Mouse (Mus musculus) CH12F3 (cell line): ENCODE measurements around the gene Ciapin1.
"Not testable (repeated sequence)": the region's sequence is repeated elsewhere in the genome, so short reads cannot be mapped to it uniquely, and the experiment has no call there.

Source experiments
- in situ Hi-C: fragments of 300-500 bp; cut with MboI; formaldehyde crosslinking; loops from 2 replicates; pipeline ENCODE4 v1.14.3; 2020; ENCODE audit warnings: low sequenced_read_pairs

The Ciapin1 gene

DNA sequence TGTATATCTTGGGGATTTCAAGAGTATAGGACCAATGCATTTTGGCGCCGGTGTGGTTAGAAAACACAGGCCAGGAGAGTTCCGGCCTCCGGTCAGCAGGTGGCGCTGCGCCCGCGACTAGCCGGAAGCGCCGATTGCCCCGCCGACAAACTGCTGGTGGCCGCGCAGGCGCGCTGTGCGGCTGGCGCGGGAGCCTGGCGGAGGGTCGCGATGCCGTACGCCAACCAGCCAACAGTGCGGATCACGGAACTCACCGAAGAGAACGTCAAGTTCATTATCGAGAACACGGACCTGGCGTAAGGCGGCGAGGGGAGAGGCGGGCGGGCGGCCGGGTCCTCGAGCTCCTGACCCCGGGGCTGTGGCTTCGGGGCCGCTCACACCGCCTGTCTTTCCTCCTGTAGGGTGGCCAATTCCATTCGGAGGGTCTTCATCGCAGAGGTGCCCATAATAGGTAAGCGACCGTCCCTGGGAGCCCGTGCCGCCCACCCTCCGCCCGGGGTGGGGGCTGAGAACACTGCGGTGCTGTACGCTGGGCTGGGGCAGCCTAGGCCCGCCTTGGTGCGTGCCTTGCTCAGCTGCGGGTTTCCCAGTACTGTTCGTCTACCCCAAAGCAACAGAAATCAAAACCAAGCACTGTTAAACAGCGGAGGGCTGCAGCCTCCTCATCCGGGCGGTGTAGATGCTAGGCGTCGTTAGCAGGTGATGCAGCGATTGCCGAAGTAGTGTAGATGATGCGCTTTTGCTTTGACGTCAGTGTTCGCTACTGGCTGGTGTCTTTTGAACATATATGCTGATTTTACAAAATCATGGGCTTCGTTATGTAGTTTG, 19.4 kb upstream of the Ciapin1 start, which contains the start of gene Polr2c:
Gene Polr2c (plus strand): TSS at position 105 of the 828 bp plus-strand sequence.
- in situ Hi-C loops: no loop called here

DNA sequence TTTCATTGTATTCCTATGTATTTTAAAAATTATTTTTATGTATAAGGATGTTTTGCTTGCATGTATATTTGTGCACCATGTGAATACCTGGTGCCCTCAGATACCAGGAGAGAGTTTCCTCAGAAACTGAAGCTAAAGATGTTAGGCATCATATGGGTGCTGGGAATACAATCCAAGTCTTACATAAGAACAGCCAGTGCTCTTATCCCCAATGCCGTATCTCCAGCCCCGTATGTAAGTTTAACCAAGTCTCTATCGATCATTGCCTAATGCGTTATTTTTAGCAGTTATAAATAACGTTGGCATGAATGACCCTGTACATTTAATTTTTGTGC, 18.8 kb upstream of the Ciapin1 start:
- in situ Hi-C loops: no loop called here

DNA sequence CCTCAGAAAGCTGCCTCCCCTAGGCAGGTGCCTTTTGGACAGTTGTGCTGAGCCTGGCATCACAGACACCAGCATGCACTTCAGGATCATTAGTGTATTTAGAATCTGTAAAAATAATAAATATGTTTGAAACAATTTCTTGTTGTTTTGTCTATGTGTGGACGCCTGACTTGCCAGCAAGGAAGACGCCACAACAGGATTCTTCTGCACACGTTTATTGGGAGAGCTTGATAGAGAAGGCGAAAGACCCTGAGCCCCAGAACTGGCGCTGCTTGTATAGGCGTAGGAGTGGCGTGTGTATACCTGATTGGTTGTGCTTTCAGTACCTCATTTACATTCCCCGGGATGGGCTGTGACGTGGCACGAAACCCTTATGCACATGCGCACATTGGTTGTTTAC, 16.6 kb upstream of the Ciapin1 start:
- in situ Hi-C loops: not testable (repeated sequence)

DNA sequence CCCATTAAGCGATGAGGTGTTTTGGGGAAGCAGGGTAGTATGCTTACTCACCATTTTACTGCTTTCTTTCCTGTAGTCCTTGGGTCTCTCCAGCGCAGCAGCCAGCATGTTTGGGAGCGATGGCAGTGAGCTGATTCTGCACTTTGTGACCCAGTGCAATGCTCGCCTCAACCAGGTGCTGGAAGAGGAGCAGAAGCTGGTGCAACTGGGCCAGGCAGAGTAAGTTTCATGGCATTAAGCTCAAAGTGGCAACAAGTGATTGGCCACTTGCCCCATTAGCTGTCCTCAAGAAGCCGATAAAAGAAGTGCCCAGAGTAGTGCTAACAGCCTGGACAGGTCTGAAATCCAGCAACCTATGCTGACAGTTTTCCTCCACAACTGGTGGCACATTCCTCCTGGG, 11.9 kb upstream of the Ciapin1 start:
- in situ Hi-C loops: no loop called here

DNA sequence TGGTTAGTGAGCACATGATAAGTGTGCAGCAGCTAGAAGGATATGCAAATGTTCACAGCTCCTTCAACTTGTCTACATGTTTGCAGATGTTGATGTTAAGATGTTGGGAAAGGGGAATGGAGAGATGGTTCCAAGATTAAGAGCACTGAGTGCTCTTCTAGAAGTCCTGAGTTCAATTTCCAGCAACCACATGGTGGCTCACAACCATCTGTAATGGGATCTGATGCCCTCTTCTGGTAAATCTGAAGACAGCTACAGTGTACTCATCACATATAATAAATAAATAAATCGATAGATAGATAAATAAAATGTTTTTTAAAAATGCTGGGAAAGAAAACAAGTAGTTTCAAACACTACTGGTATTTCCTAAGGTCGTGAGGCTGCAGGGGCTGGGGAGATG, 3.0 kb upstream of the Ciapin1 start:
- in situ Hi-C loops: no loop called here

DNA sequence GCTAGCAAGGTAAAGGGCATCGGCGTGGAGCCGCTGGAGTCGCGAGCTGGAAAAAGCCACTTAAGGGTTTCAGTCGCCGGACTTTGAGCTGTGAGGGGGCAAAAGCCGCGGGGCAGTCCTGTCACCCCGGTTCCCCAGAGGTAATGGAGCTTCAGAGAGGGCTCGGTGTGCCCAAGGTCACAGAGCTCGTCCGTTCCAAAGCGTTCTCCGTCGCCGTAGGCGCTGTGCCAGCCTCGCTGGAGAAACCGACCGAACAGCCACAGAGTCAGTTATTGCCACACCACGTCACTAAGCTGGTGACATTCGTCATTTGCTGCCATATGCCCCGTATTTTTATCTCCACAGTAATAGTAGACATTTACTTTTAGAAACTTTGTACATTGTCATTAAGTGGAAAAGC, 442 bp upstream of the Ciapin1 start:
- in situ Hi-C loops: no loop called here

DNA sequence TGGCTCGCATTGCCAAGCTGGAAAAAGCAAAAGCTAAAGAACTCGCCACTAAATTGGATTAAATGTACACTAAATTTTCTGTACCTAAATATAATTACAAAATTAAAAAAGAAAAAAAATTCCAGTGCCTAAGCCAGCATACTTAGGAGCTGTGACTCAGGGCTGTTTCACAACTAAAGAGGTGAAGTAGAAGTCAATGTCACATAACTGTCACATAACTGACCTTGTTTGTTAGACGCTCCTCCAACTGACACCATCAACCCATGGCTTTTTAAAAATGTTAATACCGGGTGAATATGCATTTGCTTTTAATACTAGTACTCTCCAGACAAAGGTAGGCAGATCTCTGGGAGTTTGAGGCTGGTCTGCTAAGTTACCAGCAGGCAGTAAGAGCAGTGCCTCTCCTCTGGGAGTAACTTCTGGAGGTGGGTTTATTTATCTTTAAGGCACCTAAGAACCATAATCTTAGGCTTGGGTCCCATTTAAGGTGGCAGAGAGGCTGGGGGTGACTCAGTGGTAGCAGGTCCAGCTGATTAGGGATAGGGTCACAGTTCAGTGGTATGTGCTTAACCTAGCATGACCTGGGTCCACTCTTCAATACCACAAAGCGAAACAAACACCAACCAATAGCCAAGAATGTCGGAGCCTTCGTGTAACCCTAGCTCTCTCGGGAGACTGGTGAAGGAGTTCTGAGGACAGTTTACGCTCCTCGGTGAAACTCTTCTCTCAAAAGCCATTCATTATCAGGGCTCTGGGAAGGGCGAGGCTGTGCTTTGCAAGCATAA, 1.5 kb downstream of the Ciapin1 start:
- in situ Hi-C loops: no loop called here

DNA sequence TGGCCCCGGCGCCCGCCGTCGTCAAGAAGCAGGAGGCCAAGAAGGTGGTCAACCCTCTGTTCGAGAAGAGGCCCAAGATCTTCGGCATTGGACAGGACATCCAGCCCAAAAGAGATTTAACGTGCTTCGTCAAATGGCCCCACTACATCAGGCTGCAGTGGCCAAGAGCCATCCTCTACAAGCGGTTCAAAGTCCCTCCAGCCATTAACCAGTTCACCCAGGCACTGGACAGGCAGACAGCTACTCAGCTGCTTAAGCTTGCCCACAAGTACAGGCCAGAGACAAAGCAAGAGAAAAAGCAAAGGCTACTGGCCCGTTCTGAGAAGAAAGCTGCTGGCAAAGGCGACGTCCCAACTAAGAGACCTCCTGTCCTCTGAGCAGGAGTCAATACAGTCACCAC, 2.4 kb downstream of the Ciapin1 start:
- in situ Hi-C loops: not testable (repeated sequence)

DNA sequence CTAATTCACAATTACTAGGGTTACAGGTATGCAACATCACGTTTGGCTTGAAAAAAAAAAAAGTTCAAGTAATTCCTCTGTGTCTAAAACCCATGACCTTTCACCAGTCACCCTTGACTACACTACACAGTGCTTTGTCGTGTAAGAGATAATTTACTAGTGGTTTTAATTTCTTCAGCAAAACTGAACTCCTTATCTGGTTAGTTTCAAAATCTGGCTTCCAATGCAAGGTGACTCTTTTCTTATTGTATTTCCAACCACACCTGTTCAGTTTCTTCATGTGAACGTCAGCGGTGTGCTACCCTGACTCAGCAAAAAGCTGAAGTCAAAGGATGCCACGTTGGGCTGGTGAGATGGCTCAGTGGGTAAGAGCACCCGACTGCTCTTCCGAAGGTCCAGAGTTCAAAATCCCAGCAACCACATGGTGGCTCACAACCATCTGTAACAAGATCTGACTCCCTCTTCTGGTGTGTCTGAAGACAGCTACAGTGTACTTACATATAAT, 4.2 kb downstream of the Ciapin1 start:
- in situ Hi-C loops: not testable (repeated sequence)

DNA sequence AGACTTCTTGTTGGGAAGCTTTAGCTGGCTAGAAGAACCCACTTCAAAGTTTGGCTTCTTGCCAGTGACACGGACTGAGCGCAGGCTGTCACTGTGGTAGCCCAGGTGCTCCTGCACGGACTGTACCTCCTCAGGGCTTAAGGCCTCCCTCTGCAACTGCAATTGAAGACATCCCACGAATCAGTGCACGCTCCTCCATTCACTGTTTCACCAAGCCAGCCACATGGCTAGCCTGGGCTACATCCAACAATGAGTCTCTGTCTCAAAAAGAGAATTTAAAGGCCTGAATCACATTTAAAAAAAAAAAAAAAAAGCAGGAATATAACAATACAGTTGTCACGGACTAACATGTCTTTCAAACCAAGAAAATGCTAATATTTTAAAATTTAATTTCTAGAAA, 9.9 kb downstream of the Ciapin1 start:
- in situ Hi-C loops: loop anchor here (10.0 kb wide), 1 partner anchor 123 kb away; no protein-coding TSS in a partner anchor

DNA sequence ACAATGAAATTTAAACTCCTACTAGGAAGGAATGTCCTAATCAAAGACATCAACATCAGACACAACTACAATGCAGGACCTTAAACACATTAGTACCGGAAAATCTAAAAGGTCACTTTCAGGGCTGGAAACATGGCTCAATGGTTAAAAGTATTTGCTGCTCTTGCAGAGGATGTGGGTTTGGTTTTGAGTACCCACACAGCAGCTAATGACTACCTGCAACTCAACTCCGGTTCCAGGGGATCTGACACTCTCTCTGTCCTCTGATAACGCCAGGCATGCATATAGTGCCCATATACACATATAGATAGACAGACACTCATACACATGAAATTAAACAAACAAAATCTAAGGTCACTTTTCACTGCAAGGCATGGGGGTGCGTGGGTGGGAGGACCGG, 11.9 kb downstream of the Ciapin1 start:
- in situ Hi-C loops: loop anchor here (10.0 kb wide), 1 partner anchor 121 kb away; no protein-coding TSS in a partner anchor

DNA sequence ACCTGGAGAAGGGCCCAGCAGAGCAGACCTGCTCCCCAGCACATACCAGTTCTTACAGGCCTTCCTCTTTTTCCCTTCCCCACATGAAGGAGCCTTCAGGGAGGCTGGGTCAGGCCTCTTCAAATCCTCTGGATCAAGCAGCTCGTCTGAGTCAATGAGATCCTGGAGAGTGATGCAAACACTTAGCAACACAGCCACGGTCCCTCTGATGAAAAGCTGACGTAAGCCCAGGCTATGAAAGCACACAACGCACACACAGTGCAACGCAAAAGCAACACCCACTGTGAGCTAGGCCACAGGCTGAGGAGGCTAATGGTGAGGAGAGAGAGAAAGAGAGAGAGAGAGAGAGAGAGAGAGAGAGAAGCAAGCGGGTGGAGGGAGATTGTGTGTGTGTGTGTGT, 13.0 kb downstream of the Ciapin1 start:
- in situ Hi-C loops: loop anchor here (10.0 kb wide), 1 partner anchor 120 kb away; no protein-coding TSS in a partner anchor

DNA sequence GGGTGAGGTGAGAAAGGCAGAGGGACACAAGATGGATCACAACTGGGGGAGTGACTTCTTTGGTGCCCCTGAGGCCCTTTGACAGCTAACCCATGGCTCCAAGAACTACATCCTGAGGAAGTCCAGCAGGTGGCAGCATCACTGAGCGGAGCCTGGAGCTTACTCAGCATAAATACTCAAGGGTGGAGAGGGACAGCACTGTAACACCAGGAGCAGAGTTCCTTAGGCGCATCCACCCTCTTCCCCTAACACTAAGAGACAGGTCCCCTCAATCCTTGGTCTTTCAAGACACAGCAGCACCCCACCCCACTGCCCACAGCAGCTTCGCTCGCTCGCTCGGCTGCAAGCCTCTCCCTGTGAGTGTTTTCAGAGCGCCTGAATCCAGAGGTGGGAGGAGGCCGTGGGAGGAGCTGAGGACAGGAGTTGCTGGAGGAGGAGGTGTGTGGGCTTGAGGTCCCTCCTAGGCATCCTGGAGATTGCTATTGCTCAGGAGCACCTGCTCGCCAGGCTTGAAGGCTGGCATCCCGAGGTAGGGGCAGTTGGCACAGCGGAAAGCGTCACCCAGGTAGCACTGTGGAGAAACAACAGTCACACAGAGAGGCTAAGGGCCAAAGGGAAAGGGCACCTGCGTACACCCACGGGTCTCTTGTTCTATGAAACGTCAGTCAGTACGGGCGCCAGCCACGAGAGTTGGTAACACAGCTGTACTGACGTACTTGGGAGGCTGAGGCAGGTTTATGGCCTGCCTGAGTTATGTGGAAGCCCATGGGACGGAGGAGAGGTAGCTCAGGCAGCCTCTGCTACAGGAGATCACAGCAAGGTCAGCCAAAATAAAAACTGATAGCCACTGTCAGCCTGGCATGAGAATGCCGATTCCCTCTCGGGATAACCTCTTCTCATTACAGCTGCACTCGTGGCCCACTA, 15.3 kb downstream of the Ciapin1 start:
- in situ Hi-C loops: loop anchor here (10.0 kb wide), 1 partner anchor 118 kb away; no protein-coding TSS in a partner anchor

DNA sequence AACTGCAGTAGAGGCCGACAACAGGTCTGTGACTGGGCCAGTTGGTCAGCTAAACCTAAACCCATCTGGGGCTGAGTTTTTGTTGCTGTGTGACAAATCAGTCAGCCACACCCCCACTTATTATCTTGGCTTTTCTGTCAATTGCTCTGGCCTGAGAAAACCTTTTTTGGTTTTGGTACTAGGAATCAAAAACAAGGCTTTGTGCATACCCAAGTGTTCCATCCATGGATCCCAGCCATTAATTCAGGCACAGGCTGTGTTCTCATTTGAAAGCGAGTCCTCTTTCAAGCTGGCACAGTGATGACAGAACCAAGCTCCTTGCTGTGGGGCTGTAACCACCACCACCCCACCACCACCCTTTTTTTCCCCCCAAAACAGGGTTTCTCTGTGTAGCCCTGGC, 16.8 kb downstream of the Ciapin1 start:
- in situ Hi-C loops: loop anchor here (10.0 kb wide), 1 partner anchor 117 kb away; no protein-coding TSS in a partner anchor

DNA sequence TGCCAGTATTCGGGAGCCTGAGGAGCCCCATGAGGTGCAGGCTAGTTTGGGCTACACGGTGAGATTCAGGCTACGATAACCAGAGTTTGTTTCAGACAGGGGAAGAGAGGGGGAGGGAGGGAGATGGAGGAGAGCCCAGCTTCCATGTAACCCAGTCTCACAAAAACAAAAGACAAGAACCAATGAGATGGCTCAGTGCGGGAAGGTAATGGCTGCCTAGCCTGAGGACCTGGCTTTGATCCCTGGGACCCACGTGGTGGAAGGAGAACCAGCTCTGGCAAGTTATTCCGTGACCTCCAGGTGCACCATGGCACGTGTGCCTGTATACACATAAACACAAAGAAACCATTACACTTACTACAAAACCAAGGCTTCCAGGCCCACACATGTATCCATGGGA, 17.6 kb downstream of the Ciapin1 start:
- in situ Hi-C loops: loop anchor here (10.0 kb wide), 1 partner anchor 116 kb away; no protein-coding TSS in a partner anchor

DNA sequence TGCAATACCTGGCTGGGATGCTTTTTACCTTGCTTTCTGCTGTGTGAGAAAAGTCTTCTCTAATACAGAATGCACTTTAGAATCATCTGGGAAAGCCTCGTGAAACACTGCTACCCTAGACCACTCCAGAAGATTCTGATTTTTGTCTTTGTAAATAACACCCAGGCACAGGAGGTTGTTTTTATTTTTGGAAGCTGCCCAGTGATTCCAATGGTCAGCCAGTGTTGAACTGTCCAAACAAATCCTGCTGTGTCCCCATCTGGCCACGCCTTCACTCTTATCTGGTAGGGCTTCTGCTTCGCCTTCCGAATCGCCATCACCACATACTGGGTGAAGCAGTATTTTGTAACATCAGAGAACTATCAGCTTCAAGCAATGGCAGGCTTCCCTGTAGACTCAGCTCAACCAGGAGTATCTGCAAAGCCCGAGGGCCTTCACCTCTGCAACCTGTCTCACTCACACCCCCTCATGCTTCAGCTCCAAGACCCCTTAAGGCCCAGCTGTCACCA, 18.4 kb downstream of the Ciapin1 start:
- in situ Hi-C loops: loop anchor here (10.0 kb wide), 1 partner anchor 115 kb away; no protein-coding TSS in a partner anchor

DNA sequence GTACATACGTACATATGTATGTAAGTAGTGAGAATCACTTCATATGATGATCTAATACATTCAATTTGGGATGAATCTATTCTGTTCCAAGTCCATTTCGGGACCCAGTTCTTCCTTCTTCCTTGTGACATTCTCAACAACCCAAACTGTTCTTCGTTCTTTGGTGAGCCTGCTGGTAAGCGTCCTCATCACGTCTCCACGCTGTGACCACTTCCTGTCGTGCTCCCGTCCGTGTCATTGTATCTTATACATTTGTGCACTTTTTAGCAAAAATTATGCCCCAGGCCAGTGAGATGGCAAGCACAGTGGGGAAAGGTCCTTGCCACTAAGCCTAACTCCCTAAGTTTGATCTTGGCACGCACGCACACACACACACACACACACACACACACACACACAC, 20.2 kb downstream of the Ciapin1 start:
- in situ Hi-C loops: no loop called here

DNA sequence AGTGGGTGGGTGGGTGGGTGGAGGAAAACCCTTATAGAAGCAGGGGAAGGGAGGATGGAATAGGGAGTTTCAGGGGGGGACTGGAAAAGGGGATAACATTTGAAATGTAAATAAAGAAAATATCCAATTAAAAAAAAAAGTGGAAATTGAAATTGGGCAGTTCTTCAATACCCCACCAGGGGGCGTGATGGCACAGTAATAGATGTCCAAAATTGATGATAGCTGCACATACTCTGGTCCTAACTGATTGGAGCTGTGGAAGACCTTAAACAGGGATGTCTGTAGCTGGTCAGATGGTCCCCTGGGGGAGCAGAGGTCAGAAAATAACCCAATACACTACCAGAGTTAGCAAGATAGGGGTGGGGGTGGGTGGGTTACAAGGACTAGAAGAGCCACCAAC, 23.6 kb downstream of the Ciapin1 start:
- in situ Hi-C loops: no loop called here

DNA sequence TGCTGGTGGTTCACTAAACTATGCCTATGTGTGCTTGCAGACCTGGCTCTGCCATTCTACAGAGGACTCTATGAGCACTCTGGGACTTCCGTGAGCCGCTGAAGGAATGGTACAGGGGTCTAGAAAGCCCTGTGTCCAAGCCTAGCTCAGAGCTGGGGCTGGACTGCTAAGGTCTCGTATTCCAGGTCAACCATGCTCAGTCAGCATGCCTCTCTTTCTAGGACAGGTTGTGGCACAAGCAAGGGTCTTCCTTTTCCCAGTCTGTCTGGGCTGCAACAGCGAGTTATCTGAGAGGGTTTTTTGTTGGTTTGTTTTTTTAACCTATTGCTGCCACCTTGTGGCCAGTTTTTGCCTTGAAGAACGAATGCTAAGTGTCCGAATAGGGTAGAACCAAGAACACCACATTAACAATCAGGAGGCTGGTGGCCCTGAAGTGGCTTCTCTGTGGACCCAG, 25.5 kb downstream of the Ciapin1 start:
- in situ Hi-C loops: no loop called here

DNA sequence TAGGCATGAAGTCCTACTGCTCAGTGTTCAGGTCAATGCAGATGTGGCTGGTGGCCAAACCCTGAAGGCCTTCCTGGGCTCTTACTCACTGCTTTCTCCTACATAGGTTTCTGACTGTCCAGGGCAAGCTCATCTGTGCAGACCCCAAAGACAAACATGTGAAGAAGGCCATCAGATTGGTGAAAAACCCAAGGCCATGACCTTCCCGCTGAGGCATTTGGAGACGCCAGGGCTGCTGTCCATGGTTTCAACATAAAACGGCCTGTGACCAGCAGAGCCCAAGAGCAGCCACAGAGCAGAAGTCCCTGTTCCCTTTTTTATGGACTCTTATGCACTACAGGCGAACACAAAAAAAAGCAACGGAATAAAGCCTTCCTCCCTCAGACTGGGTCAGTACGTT, 26.5 kb downstream of the Ciapin1 start:
- in situ Hi-C loops: no loop called here
